Comparison of ENCODE assay signal across 24 mouse cellular contexts in the genomic region with DNA sequence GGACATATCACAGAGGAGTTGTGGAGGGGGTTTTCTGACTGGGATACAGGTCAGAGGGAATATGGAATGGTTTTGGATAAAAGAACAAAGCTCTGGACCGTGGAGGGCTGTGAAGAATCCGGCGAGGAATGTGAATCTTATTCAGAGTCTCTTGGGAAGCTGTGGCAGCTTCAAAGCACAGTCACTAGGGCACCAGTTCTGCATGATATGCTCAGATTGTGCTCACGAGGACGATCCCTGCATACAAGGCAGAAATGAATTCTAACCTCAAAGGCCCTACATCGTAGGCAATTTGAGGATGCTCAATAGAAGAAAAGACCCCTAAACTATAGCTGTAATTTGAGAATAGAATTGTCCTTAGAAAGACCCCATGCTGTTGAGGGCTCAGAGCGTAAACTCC.
DNase-seq lines count a peak whose midpoint lies in the region; ATAC-seq lines count a peak whose summit lies in the region.
"Had no signal": no experiment of that assay in that cellular context is flagged by ENCODE, and none has a peak within 500 bp of the region (broad histone marks: within the 10 kb centered on the region; RNA-seq: fewer than 3 reads in every experiment).

No protein-coding gene starts in this region.

- no peaks in the 10 kb centered on the region for H3K36me3 ChIP-seq in forebrain, embryonic 13.5 days (ENCODE audit: poor library complexity, severe bottlenecking)
- no peaks in the 10 kb centered on the region for H3K36me3 ChIP-seq in forebrain, embryonic 16.5 days (ENCODE audit: control insufficient read depth, insufficient read depth)
- no peaks in the 10 kb centered on the region for H3K36me3 ChIP-seq in limb, embryonic 10.5 days
- H3K36me3 ChIP-seq in midbrain, embryonic 12.5 days, result no peaks in the 10 kb centered on the region
- H3K36me3 ChIP-seq: forebrain, embryonic 15.5 days; G1E; heart, embryonic 10.5 days; intestine, embryonic 15.5 days; kidney, embryonic 15.5 days had no signal

- H3K4me3 ChIP-seq in forebrain, embryonic 13.5 days, result no peak overlapping the region
- H3K4me3 ChIP-seq in forebrain, embryonic 16.5 days (replicated peaks; ENCODE audit: low read length), result no peak overlapping the region
- no peak overlapping the region for H3K4me3 ChIP-seq in limb, embryonic 10.5 days
- H3K4me3 ChIP-seq in midbrain, embryonic 12.5 days, result no peak overlapping the region
- H3K4me3 ChIP-seq: forebrain, embryonic 15.5 days; heart, embryonic 10.5 days; intestine, embryonic 15.5 days; kidney, embryonic 15.5 days had no signal

- no peak overlapping the region for H3K9ac ChIP-seq in forebrain, embryonic 13.5 days
- no peak overlapping the region for H3K9ac ChIP-seq in forebrain, embryonic 16.5 days (replicated peaks; ENCODE audit: low read depth, low read length)
- H3K9ac ChIP-seq in midbrain, embryonic 12.5 days (replicated peaks), result no peak overlapping the region
- H3K9ac ChIP-seq: forebrain, embryonic 15.5 days; hindbrain, embryonic 14.5 days; intestine, embryonic 15.5 days; kidney, embryonic 15.5 days had no signal

- peaks cover 4% of the 10 kb centered on the region; the same call in 1 of the 2 replicates for H3K4me1 ChIP-seq in forebrain, embryonic 13.5 days
- no peaks in the 10 kb centered on the region for H3K4me1 ChIP-seq in forebrain, embryonic 16.5 days (replicated peaks; ENCODE audit: control insufficient read depth, insufficient read depth, low read length)
- peaks cover 60% of the 10 kb centered on the region for H3K4me1 ChIP-seq in limb, embryonic 10.5 days
- peaks cover 6% of the 10 kb centered on the region; the same call in 1 of the 2 replicates for H3K4me1 ChIP-seq in midbrain, embryonic 12.5 days
- H3K4me1 ChIP-seq: forebrain, embryonic 15.5 days; heart, embryonic 10.5 days had no signal

- H3K27me3 ChIP-seq in forebrain, embryonic 13.5 days, result no peaks in the 10 kb centered on the region
- no peaks in the 10 kb centered on the region for H3K27me3 ChIP-seq in forebrain, embryonic 16.5 days (replicated peaks; ENCODE audit: control insufficient read depth, insufficient read depth, low read length)
- no peaks in the 10 kb centered on the region for H3K27me3 ChIP-seq in limb, embryonic 10.5 days (ENCODE audit: low read depth, poor library complexity, severe bottlenecking)
- H3K27me3 ChIP-seq in midbrain, embryonic 12.5 days, result no peaks in the 10 kb centered on the region
- H3K27me3 ChIP-seq: forebrain, embryonic 15.5 days; intestine, embryonic 15.5 days; kidney, embryonic 15.5 days had no signal

- WGBS in forebrain, embryonic 13.5 days, result 25% methylated on average over 7 of the region's 7 CpGs
- WGBS in forebrain, embryonic 16.5 days, result 27% methylated on average over 7 of the region's 7 CpGs
- WGBS in limb, embryonic 10.5 days, result 37% methylated on average over 7 of the region's 7 CpGs
- 10% methylated on average over 7 of the region's 7 CpGs for WGBS in midbrain, embryonic 12.5 days

- intact Hi-C loops in heart, postnatal 14 days (cut with DNase I), result loop anchor here (10.0 kb wide), 1 partner anchor 177 kb away; no protein-coding TSS in a partner anchor

- H3K4me2 ChIP-seq in forebrain, embryonic 13.5 days, result no peak overlapping the region
- no peak overlapping the region for H3K4me2 ChIP-seq in forebrain, embryonic 16.5 days (ENCODE audit: low read length)
- H3K4me2 ChIP-seq in midbrain, embryonic 12.5 days (replicated peaks), result no peak overlapping the region
- H3K4me2 ChIP-seq: forebrain, embryonic 15.5 days; hindbrain, embryonic 14.5 days; intestine, embryonic 15.5 days; kidney, embryonic 15.5 days had no signal

- peak; percentile 35 for DNase-seq in embryo, embryonic 11 days
- no peak for DNase-seq in limb, embryonic 10.5 days (ENCODE audit: low spot score)
- DNase-seq in left cerebral cortex, adult 18-20 months (ENCODE audit: low spot score in 2 of 2), result no peak
- no peak for DNase-seq in thymus, postnatal 10 days (ENCODE audit: low spot score in 2 of 2)
- DNase-seq in heart, postnatal 14 days, result no peak
- DNase-seq: adrenal gland, postnatal 14 days; cerebellum, adult 11-12 months; cerebellum, postnatal 36 days; kidney, postnatal 4 days; lung, adult 18-20 months; lung, postnatal 36 days; retina, postnatal 1 day; right cerebral cortex, postnatal 4 days; thymus, adult 2 months had no signal

- H3K27ac ChIP-seq in forebrain, embryonic 13.5 days, result no peak overlapping the region
- H3K27ac ChIP-seq in forebrain, embryonic 16.5 days (ENCODE audit: low read length), result no peak overlapping the region
- H3K27ac ChIP-seq in limb, embryonic 10.5 days, result peak overlapping the region; percentile 88
- no peak overlapping the region; the same call in 1 of the 2 replicates for H3K27ac ChIP-seq in midbrain, embryonic 12.5 days (replicated peaks)
- H3K27ac ChIP-seq: forebrain, embryonic 15.5 days; heart, embryonic 10.5 days; hindbrain, embryonic 14.5 days; intestine, embryonic 15.5 days; kidney, embryonic 15.5 days had no signal

- no peaks in the 10 kb centered on the region for H3K9me3 ChIP-seq in forebrain, embryonic 13.5 days (replicated peaks)
- no peaks in the 10 kb centered on the region for H3K9me3 ChIP-seq in forebrain, embryonic 16.5 days (ENCODE audit: control insufficient read depth, low read length)
- H3K9me3 ChIP-seq in limb, embryonic 10.5 days (replicated peaks), result no peaks in the 10 kb centered on the region
- no peaks in the 10 kb centered on the region for H3K9me3 ChIP-seq in midbrain, embryonic 12.5 days
- H3K9me3 ChIP-seq: forebrain, embryonic 15.5 days; G1E; heart, embryonic 10.5 days; intestine, embryonic 15.5 days; kidney, embryonic 15.5 days had no signal

- ATAC-seq in forebrain, embryonic 13.5 days, result peak; percentile 53; the same call in 1 of the 2 replicates
- ATAC-seq in forebrain, embryonic 16.5 days, result no peak
- 0 out of 2 replicates have a peak, but pooled peaks have one; percentile 34 for ATAC-seq in midbrain, embryonic 12.5 days (ENCODE audit: low FRiP score, low read depth)
- ATAC-seq: activated CD4-positive, CD25-positive, alpha-beta regulatory T cell, adult 4 months; forebrain, embryonic 15.5 days; intestine, embryonic 15.5 days had no signal
